In the genomic region with DNA sequence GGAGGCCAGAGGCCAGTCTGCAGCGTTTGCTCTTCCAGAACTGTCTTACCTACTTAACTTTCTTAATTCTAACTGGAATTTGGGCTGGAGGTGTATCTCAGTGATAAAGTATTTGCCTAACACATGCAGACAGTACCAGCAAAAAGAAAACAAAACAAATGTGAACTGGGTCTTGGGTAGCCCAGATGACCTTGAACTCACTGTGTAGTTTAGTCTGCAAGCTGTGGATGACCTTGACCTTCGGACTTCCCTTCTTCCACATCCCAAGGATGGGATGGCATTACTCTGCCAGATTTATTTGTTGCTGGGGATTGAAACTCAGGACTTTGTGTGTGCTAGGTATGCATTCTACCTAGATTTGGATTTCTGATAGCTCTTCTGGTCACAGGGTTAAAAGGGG, we compare ENCODE assay signal across 21 mouse cellular contexts. TPM values are rescaled to one million over a fixed set of nuclear protein-coding genes. Genes with fewer than 3 reads are reported as not detected.
A peak's percentile ranks its signal among the peaks of the same experiment; 100 is the strongest.
DNase-seq lines count a peak whose midpoint lies in the region; ATAC-seq and TF ChIP-seq lines count a peak whose summit lies in the region.
"Had no signal": no experiment of that assay in that cellular context is flagged by ENCODE, and none has a peak within 500 bp of the region (broad histone marks: within the 10 kb centered on the region; RNA-seq: fewer than 3 reads in every experiment).

No protein-coding gene starts in this region.

- no peaks in the 10 kb centered on the region for H3K9me3 ChIP-seq in midbrain, embryonic 11.5 days (ENCODE audit: control insufficient read depth, low read length)
- no peaks in the 10 kb centered on the region for H3K9me3 ChIP-seq in midbrain, postnatal 0 days (ENCODE audit: low read length)
- H3K9me3 ChIP-seq: embryonic facial prominence, embryonic 10.5 days; embryonic facial prominence, embryonic 12.5 days; forebrain, embryonic 13.5 days; forebrain, embryonic 15.5 days had no signal

- H3K4me3 ChIP-seq in midbrain, embryonic 11.5 days (ENCODE audit: low read depth, low read length) = no peak overlapping the region
- H3K4me3 ChIP-seq in midbrain, postnatal 0 days (ENCODE audit: low read depth, low read length) = no peak overlapping the region
- H3K4me3 ChIP-seq: embryonic facial prominence, embryonic 10.5 days; embryonic facial prominence, embryonic 12.5 days; forebrain, embryonic 13.5 days; forebrain, embryonic 15.5 days had no signal

- no peaks in the 10 kb centered on the region for H3K27me3 ChIP-seq in midbrain, embryonic 11.5 days (ENCODE audit: control insufficient read depth, insufficient read depth, low read length)
- no peaks in the 10 kb centered on the region for H3K27me3 ChIP-seq in midbrain, postnatal 0 days (ENCODE audit: insufficient read depth, low read length)
- H3K27me3 ChIP-seq: embryonic facial prominence, embryonic 12.5 days; forebrain, embryonic 13.5 days; forebrain, embryonic 15.5 days; Patski had no signal

- H3K4me2 ChIP-seq in midbrain, embryonic 11.5 days = no peak overlapping the region
- no peak overlapping the region for H3K4me2 ChIP-seq in midbrain, postnatal 0 days (ENCODE audit: low read depth, low read length, poor library complexity, severe bottlenecking)
- H3K4me2 ChIP-seq: embryonic facial prominence, embryonic 12.5 days; forebrain, embryonic 13.5 days; forebrain, embryonic 15.5 days had no signal

- WGBS in midbrain, embryonic 11.5 days = 89% methylated on average over 2 of the region's 2 CpGs
- 85% methylated on average over 2 of the region's 2 CpGs for WGBS in midbrain, postnatal 0 days

- ATAC-seq in midbrain, embryonic 11.5 days (ENCODE audit: low FRiP score) = no peak
- ATAC-seq in midbrain, postnatal 0 days (ENCODE audit: low FRiP score) = no peak
- ATAC-seq: activated CD4-positive, CD25-positive, alpha-beta regulatory T cell, adult 4 months; forebrain, embryonic 13.5 days; forebrain, embryonic 15.5 days; forebrain, postnatal 0 days; Patski had no signal

- DNase-seq in midbrain, embryonic 11.5 days (ENCODE audit: low spot score, missing footprints) = peak; percentile 35
- no peak for DNase-seq in midbrain, postnatal 0 days (ENCODE audit: low spot score)
- peak; percentile 67 for DNase-seq in R1 (ENCODE audit: low read depth, low spot score)
- no peak for DNase-seq in right cerebral cortex, adult 18-20 months
- no peak for DNase-seq in right cerebral cortex, adult 2 months (ENCODE audit: low spot score in 2 of 2)
- DNase-seq: adrenal gland, adult 8-10 months; adrenal gland, postnatal 14 days; adrenal gland, postnatal 36 days; cerebellum, adult 11-12 months; cerebellum, adult 2 months; cerebellum, adult 9-10 months; cerebellum, postnatal 10 days; cerebellum, postnatal 25 days; forebrain, postnatal 0 days had no signal

- H3K4me1 ChIP-seq in midbrain, embryonic 11.5 days (ENCODE audit: control insufficient read depth, insufficient read depth, low read length) = no peaks in the 10 kb centered on the region
- no peaks in the 10 kb centered on the region for H3K4me1 ChIP-seq in midbrain, postnatal 0 days (ENCODE audit: insufficient read depth, low read length)
- H3K4me1 ChIP-seq: forebrain, embryonic 15.5 days had no signal

- no peak overlapping the region for H3K27ac ChIP-seq in midbrain, embryonic 11.5 days (ENCODE audit: low read depth, low read length)
- no peak overlapping the region for H3K27ac ChIP-seq in midbrain, postnatal 0 days (ENCODE audit: low read depth, low read length)
- H3K27ac ChIP-seq: embryonic facial prominence, embryonic 10.5 days; embryonic facial prominence, embryonic 12.5 days; forebrain, embryonic 13.5 days; forebrain, embryonic 15.5 days had no signal

- no peak for TF ChIP-seq CTCF in midbrain, postnatal 0 days (IDR thresholded peaks at IDR 0.05)

- H3K36me3 ChIP-seq in midbrain, embryonic 11.5 days (ENCODE audit: control insufficient read depth, insufficient read depth, low read length) = no peaks in the 10 kb centered on the region
- H3K36me3 ChIP-seq in midbrain, postnatal 0 days (ENCODE audit: insufficient read depth, low read length) = no peaks in the 10 kb centered on the region
- H3K36me3 ChIP-seq: embryonic facial prominence, embryonic 10.5 days; embryonic facial prominence, embryonic 12.5 days; forebrain, embryonic 15.5 days; G1E had no signal

- H3K9ac ChIP-seq in midbrain, embryonic 11.5 days (ENCODE audit: low read length) = no peak overlapping the region
- no peak overlapping the region for H3K9ac ChIP-seq in midbrain, postnatal 0 days (replicated peaks; ENCODE audit: low read length, poor library complexity, severe bottlenecking)
- H3K9ac ChIP-seq: embryonic facial prominence, embryonic 12.5 days; forebrain, embryonic 13.5 days; forebrain, embryonic 15.5 days; forebrain, postnatal 0 days had no signal

RNA-seq across cellular contexts. Expression of gene Mgat5, which starts 24.2 kb away (rescaled TPM):
- polyA plus RNA-seq in midbrain, embryonic 11.5 days (2014; fragmentation: Nextera tagmentation; extraction: Ambion mirVana) = 6.9 and 7.9 TPM in 2 replicates
- total RNA-seq in midbrain, postnatal 0 days (2014; rRNA removed) = 56.5 and 56.6 TPM in 2 replicates
- 11.2 and 13.0 TPM in 2 replicates for polyA plus RNA-seq in midbrain, postnatal 0 days (2015; fragmentation: Nextera tagmentation; extraction: Ambion mirVana)
- polyA plus RNA-seq: G1E had no signal

Comparison
In these comparisons a context has a peak if more than half of its experiments do, and no peak if none do; other contexts are left out.
1. DNase-seq: peak in midbrain, embryonic 11.5 days (single experiment) and R1 (single experiment); none in midbrain, postnatal 0 days (single experiment), right cerebral cortex, adult 18-20 months (single experiment) and right cerebral cortex, adult 2 months (0 of 2).